ENCODE assay signal across 27 mouse cellular contexts in genomic region chr9:53857864-53858263, GRCm38 (mm10). TPM values are rescaled to one million over a fixed set of nuclear protein-coding genes. Genes with fewer than 3 reads are reported as not detected.
DNase-seq lines count a peak whose midpoint lies in the region; ATAC-seq lines count a peak whose summit lies in the region.
"Had no signal": no experiment of that assay in that cellular context is flagged by ENCODE, and none has a peak within 500 bp of the region (broad histone marks: within the 10 kb centered on the region; RNA-seq: fewer than 3 reads in every experiment).

No protein-coding gene starts in this region.

- WGBS in heart, embryonic 11.5 days (ENCODE audit: insufficient replicate concordance): 27% methylated on average over 5 of the region's 5 CpGs
- WGBS in heart, embryonic 15.5 days: 24% methylated on average over 5 of the region's 5 CpGs

- peak; percentile 84 for DNase-seq in heart, adult 11 months
- no peak for DNase-seq in heart, adult 9 months (ENCODE audit: low spot score in 2 of 2)
- peak; percentile 16 to 30 for DNase-seq in heart, postnatal 10 days
- DNase-seq in heart, adult 8-10 months (ENCODE audit: low spot score): no peak
- DNase-seq: adrenal gland, adult 8-10 months; adrenal gland, postnatal 25 days; cerebellum, adult 11-12 months; cerebellum, adult 8-10 months; cerebellum, postnatal 10 days; cerebellum, postnatal 36 days; embryo, embryonic 11 days; gastrocnemius, postnatal 25 days; kidney, adult 11 months; kidney, adult 8-10 months had no signal

- H3K4me2 ChIP-seq in heart, embryonic 11.5 days: no peak overlapping the region
- no peak overlapping the region for H3K4me2 ChIP-seq in heart, embryonic 15.5 days
- H3K4me2 ChIP-seq: embryonic facial prominence, embryonic 13.5 days; forebrain, embryonic 12.5 days; forebrain, embryonic 15.5 days; hindbrain, embryonic 13.5 days; intestine, embryonic 15.5 days had no signal

- no peaks in the 10 kb centered on the region for H3K36me3 ChIP-seq in heart, embryonic 11.5 days (ENCODE audit: control insufficient read depth, insufficient read depth, low read length)
- no peaks in the 10 kb centered on the region for H3K36me3 ChIP-seq in heart, embryonic 15.5 days
- H3K36me3 ChIP-seq: embryonic facial prominence, embryonic 10.5 days; embryonic facial prominence, embryonic 13.5 days; forebrain, embryonic 12.5 days; forebrain, embryonic 15.5 days; hindbrain, embryonic 10.5 days; hindbrain, embryonic 13.5 days; intestine, embryonic 15.5 days had no signal

- H3K27ac ChIP-seq in heart, embryonic 11.5 days (ENCODE audit: low read depth, low read length): no peak overlapping the region
- no peak overlapping the region for H3K27ac ChIP-seq in heart, embryonic 15.5 days
- H3K27ac ChIP-seq: embryonic facial prominence, embryonic 10.5 days; embryonic facial prominence, embryonic 13.5 days; forebrain, embryonic 12.5 days; forebrain, embryonic 15.5 days; hindbrain, embryonic 10.5 days; hindbrain, embryonic 13.5 days; intestine, embryonic 15.5 days had no signal

- intact Hi-C loops in heart, postnatal 10 days (cut with DNase I): no loop called here

- no peaks in the 10 kb centered on the region for H3K9me3 ChIP-seq in heart, embryonic 11.5 days (replicated peaks; ENCODE audit: control insufficient read depth, low read length)
- no peaks in the 10 kb centered on the region for H3K9me3 ChIP-seq in heart, embryonic 15.5 days (replicated peaks)
- H3K9me3 ChIP-seq: embryonic facial prominence, embryonic 10.5 days; embryonic facial prominence, embryonic 13.5 days; forebrain, embryonic 12.5 days; forebrain, embryonic 15.5 days; hindbrain, embryonic 10.5 days; hindbrain, embryonic 13.5 days; intestine, embryonic 15.5 days had no signal

- no peak for ATAC-seq in heart, embryonic 11.5 days (replicated peaks; ENCODE audit: insufficient number of reproducible peaks, low FRiP score, low TSS enrichment)
- ATAC-seq in heart, embryonic 15.5 days (replicated peaks; ENCODE audit: insufficient number of reproducible peaks, insufficient read depth, low FRiP score, low read depth): peak; percentile 69
- ATAC-seq: activated CD4-positive, CD25-positive, alpha-beta regulatory T cell, adult 4 months; forebrain, embryonic 15.5 days; hindbrain, embryonic 16.5 days; intestine, embryonic 15.5 days had no signal

- H3K4me1 ChIP-seq in heart, embryonic 11.5 days (ENCODE audit: control insufficient read depth, insufficient read depth, low read length): no peaks in the 10 kb centered on the region
- H3K4me1 ChIP-seq in heart, embryonic 15.5 days (replicated peaks): peaks cover 2% of the 10 kb centered on the region; the same call in 1 of the 2 replicates
- H3K4me1 ChIP-seq: embryonic facial prominence, embryonic 10.5 days; embryonic facial prominence, embryonic 13.5 days; forebrain, embryonic 12.5 days; forebrain, embryonic 15.5 days; hindbrain, embryonic 10.5 days; hindbrain, embryonic 13.5 days; intestine, embryonic 15.5 days had no signal

- H3K9ac ChIP-seq in heart, embryonic 11.5 days (ENCODE audit: low read depth, low read length): no peak overlapping the region
- no peak overlapping the region for H3K9ac ChIP-seq in heart, embryonic 15.5 days
- H3K9ac ChIP-seq: embryonic facial prominence, embryonic 13.5 days; forebrain, embryonic 12.5 days; forebrain, embryonic 15.5 days; hindbrain, embryonic 13.5 days; intestine, embryonic 15.5 days had no signal

- H3K27me3 ChIP-seq in heart, embryonic 11.5 days (ENCODE audit: control insufficient read depth, insufficient read depth, low read length): peaks cover 11% of the 10 kb centered on the region
- H3K27me3 ChIP-seq in heart, embryonic 15.5 days: peaks cover 4% of the 10 kb centered on the region; the same call in 1 of the 2 replicates
- H3K27me3 ChIP-seq: embryonic facial prominence, embryonic 13.5 days; forebrain, embryonic 12.5 days; forebrain, embryonic 15.5 days; hindbrain, embryonic 13.5 days; intestine, embryonic 15.5 days had no signal

- no peak overlapping the region for H3K4me3 ChIP-seq in heart, embryonic 11.5 days (ENCODE audit: low read depth, low read length)
- H3K4me3 ChIP-seq in heart, embryonic 15.5 days: no peak overlapping the region
- H3K4me3 ChIP-seq: embryonic facial prominence, embryonic 10.5 days; embryonic facial prominence, embryonic 13.5 days; erythroblast, embryonic 14.5 days; forebrain, embryonic 12.5 days; forebrain, embryonic 15.5 days; hindbrain, embryonic 10.5 days; hindbrain, embryonic 13.5 days; intestine, embryonic 15.5 days had no signal

RNA-seq across cellular contexts. Expression of gene Sln, which starts 7.9 kb away (rescaled TPM):
- polyA plus RNA-seq in heart, embryonic 11.5 days (2014; fragmentation: Nextera tagmentation; extraction: Ambion mirVana): 10.4 and 10.6 TPM in 2 replicates
- 122 and 142 TPM in 2 replicates for polyA plus RNA-seq in heart, embryonic 15.5 days (2015; fragmentation: Nextera tagmentation; extraction: Ambion mirVana)
- total RNA-seq in heart, postnatal 10 days (2021): 10 to 100 TPM; 22.6 to 50.2 TPM
- total RNA-seq in heart, adult 8-10 months (2022): 100 to 1,000 TPM in 2 of 4 experiments, 10 to 100 TPM in 2; 73.3 to 116 (median 93.1) TPM
- total RNA-seq: adrenal gland, adult 8-10 months; adrenal gland, postnatal 25 days; ES-E14 had no signal
- polyA plus RNA-seq: activated CD4-positive, CD25-positive, alpha-beta regulatory T cell, adult 4 months; erythroblast, embryonic 14.5 days; hindbrain, embryonic 10.5 days had no signal

Comparison
In these comparisons a context has a peak if more than half of its experiments do, and no peak if none do; other contexts are left out.
1. DNase-seq: peak in heart, adult 11 months (single experiment) and heart, postnatal 10 days (2 of 2); none in heart, adult 9 months (0 of 2) and heart, adult 8-10 months (single experiment).